In genomic region chr4:134682423-134682822, GRCm38 (mm10) we compare ENCODE assay signal across 11 mouse cellular contexts. TPM values are rescaled to one million over a fixed set of nuclear protein-coding genes. Genes with fewer than 3 reads are reported as not detected.
DNase-seq lines count a peak whose midpoint lies in the region; ATAC-seq and TF ChIP-seq lines count a peak whose summit lies in the region.
"Had no signal": no experiment of that assay in that cellular context is flagged by ENCODE, and none has a peak within 500 bp of the region (broad histone marks: within the 10 kb centered on the region; RNA-seq: fewer than 3 reads in every experiment).

No protein-coding gene starts in this region.

- no peak for TF ChIP-seq POLR2A in small intestine, adult 2 months (IDR thresholded peaks at IDR 0.05; ENCODE audit: low read depth, low read length)

- H3K4me2 ChIP-seq in heart, embryonic 12.5 days = no peak overlapping the region
- H3K4me2 ChIP-seq in lung, embryonic 15.5 days = peak overlapping the region; percentile 27; the same call in 1 of the 2 replicates
- H3K4me2 ChIP-seq in hindbrain, embryonic 15.5 days = no peak overlapping the region
- H3K4me2 ChIP-seq: forebrain, embryonic 13.5 days; neural tube, embryonic 12.5 days had no signal

- no peak for DNase-seq in heart, adult 9 months (ENCODE audit: low spot score in 2 of 2)
- DNase-seq in lung, postnatal 10 days = no peak
- DNase-seq in B cell, adult 2 months = no peak
- DNase-seq in urinary bladder, postnatal 25 days (ENCODE audit: low spot score) = no peak
- DNase-seq: kidney, adult 18-20 months had no signal

- H3K9ac ChIP-seq in heart, embryonic 12.5 days = no peak overlapping the region
- no peak overlapping the region for H3K9ac ChIP-seq in lung, embryonic 15.5 days
- no peak overlapping the region for H3K9ac ChIP-seq in hindbrain, embryonic 15.5 days
- H3K9ac ChIP-seq: forebrain, embryonic 13.5 days; neural tube, embryonic 12.5 days had no signal

- peaks cover 37% of the 10 kb centered on the region for H3K4me1 ChIP-seq in heart, embryonic 12.5 days (replicated peaks)
- peaks cover 31% of the 10 kb centered on the region for H3K4me1 ChIP-seq in lung, embryonic 15.5 days
- H3K4me1 ChIP-seq in hindbrain, embryonic 15.5 days (replicated peaks) = peaks cover 44% of the 10 kb centered on the region
- H3K4me1 ChIP-seq in small intestine, adult 2 months (ENCODE audit: control insufficient read depth, insufficient read depth, insufficient read length, low read length) = peaks cover 4% of the 10 kb centered on the region; the same call in 1 of the 2 replicates

- H3K27ac ChIP-seq in heart, embryonic 12.5 days (ENCODE audit: poor library complexity, severe bottlenecking) = peak overlapping the region; percentile 45
- peak overlapping the region; percentile 67 for H3K27ac ChIP-seq in lung, embryonic 15.5 days
- H3K27ac ChIP-seq in hindbrain, embryonic 15.5 days (replicated peaks) = peak overlapping the region; percentile 78
- H3K27ac ChIP-seq in small intestine, adult 2 months (ENCODE audit: insufficient read depth, low read depth, low read length) = 0 out of 2 replicates have a peak overlapping the region, but pooled peaks have one; percentile 1
- H3K27ac ChIP-seq: forebrain, embryonic 13.5 days; neural tube, embryonic 12.5 days had no signal

- peaks cover 8% of the 10 kb centered on the region for H3K9me3 ChIP-seq in heart, embryonic 12.5 days (replicated peaks)
- no peaks in the 10 kb centered on the region for H3K9me3 ChIP-seq in lung, embryonic 15.5 days
- H3K9me3 ChIP-seq in hindbrain, embryonic 15.5 days = 0 out of 2 replicates have a peak, but pooled peaks cover 6% of the 10 kb centered on the region

- WGBS in heart, embryonic 12.5 days = 74% methylated on average over 8 of the region's 8 CpGs
- WGBS in lung, embryonic 15.5 days = 64% methylated on average over 8 of the region's 8 CpGs
- WGBS in hindbrain, embryonic 15.5 days = 66% methylated on average over 8 of the region's 8 CpGs
- WGBS in small intestine, adult 2 months = 70% methylated on average over 8 of the region's 8 CpGs

- no peak overlapping the region for H3K4me3 ChIP-seq in heart, embryonic 12.5 days
- H3K4me3 ChIP-seq in lung, embryonic 15.5 days = no peak overlapping the region
- H3K4me3 ChIP-seq in hindbrain, embryonic 15.5 days = no peak overlapping the region
- H3K4me3 ChIP-seq in small intestine, adult 2 months (ENCODE audit: low read depth, low read length) = no peak overlapping the region
- H3K4me3 ChIP-seq: forebrain, embryonic 13.5 days; neural tube, embryonic 12.5 days had no signal

- peaks cover 7% of the 10 kb centered on the region; the same call in 1 of the 2 replicates for H3K36me3 ChIP-seq in heart, embryonic 12.5 days
- no peaks in the 10 kb centered on the region for H3K36me3 ChIP-seq in lung, embryonic 15.5 days
- no peaks in the 10 kb centered on the region for H3K36me3 ChIP-seq in hindbrain, embryonic 15.5 days
- H3K36me3 ChIP-seq in small intestine, adult 2 months (ENCODE audit: control insufficient read depth, insufficient read depth, low read length) = no peaks in the 10 kb centered on the region
- H3K36me3 ChIP-seq: neural tube, embryonic 12.5 days had no signal

- ATAC-seq in heart, embryonic 12.5 days (ENCODE audit: insufficient number of reproducible peaks, low FRiP score) = no peak
- no peak for ATAC-seq in lung, embryonic 15.5 days (ENCODE audit: borderline replicate concordance, extremely low read depth, low FRiP score, low TSS enrichment)
- no peak for ATAC-seq in hindbrain, embryonic 15.5 days (ENCODE audit: low FRiP score, low read depth)
- ATAC-seq: forebrain, embryonic 13.5 days had no signal

- no peaks in the 10 kb centered on the region for H3K27me3 ChIP-seq in heart, embryonic 12.5 days (replicated peaks)
- no peaks in the 10 kb centered on the region for H3K27me3 ChIP-seq in lung, embryonic 15.5 days
- no peaks in the 10 kb centered on the region for H3K27me3 ChIP-seq in hindbrain, embryonic 15.5 days
- H3K27me3 ChIP-seq in small intestine, adult 2 months (ENCODE audit: control insufficient read depth, insufficient read depth, low read length) = no peaks in the 10 kb centered on the region
- H3K27me3 ChIP-seq: forebrain, embryonic 13.5 days; neural tube, embryonic 12.5 days had no signal

- no peak for TF ChIP-seq CTCF in small intestine, adult 2 months (IDR thresholded peaks at IDR 0.05; ENCODE audit: extremely low read depth, insufficient read length, insufficient replicate concordance, low read depth, low read length)

RNA-seq across cellular contexts. Expression of gene Man1c1, which starts 21.7 kb away (rescaled TPM):
- polyA plus RNA-seq in heart, embryonic 12.5 days (2016; fragmentation: Nextera tagmentation; extraction: Ambion mirVana) = 11.6 and 12.2 TPM in 2 replicates
- polyA plus RNA-seq in lung, embryonic 15.5 days (2015; fragmentation: Nextera tagmentation; extraction: Ambion mirVana) = 3.0 and 3.3 TPM in 2 replicates
- 5.8 and 6.1 TPM in 2 replicates for polyA plus RNA-seq in hindbrain, embryonic 15.5 days (2015; fragmentation: Nextera tagmentation; extraction: Ambion mirVana)
- polyA plus RNA-seq in small intestine, adult 2 months (2012; rRNA removed) = 2.8 and 3.7 TPM in 2 replicates

Comparison
In these comparisons a context has a peak if more than half of its experiments do, and no peak if none do; other contexts are left out.
1. H3K27ac ChIP-seq: peak in every context shown above with its lines; median percentile 78 in hindbrain, embryonic 15.5 days; 67 in lung, embryonic 15.5 days; 45 in heart, embryonic 12.5 days; 1 in small intestine, adult 2 months.